Mouse (Mus musculus): Measurements from ENCODE around the gene Pitpnm1. TPM values are rescaled to one million over a fixed set of nuclear protein-coding genes. Genes with fewer than 3 reads are reported as not detected.

Pitpnm1 gene
- polyA plus RNA-seq, 1 experiment from 2014 or later: 13.1 TPM

DNA sequence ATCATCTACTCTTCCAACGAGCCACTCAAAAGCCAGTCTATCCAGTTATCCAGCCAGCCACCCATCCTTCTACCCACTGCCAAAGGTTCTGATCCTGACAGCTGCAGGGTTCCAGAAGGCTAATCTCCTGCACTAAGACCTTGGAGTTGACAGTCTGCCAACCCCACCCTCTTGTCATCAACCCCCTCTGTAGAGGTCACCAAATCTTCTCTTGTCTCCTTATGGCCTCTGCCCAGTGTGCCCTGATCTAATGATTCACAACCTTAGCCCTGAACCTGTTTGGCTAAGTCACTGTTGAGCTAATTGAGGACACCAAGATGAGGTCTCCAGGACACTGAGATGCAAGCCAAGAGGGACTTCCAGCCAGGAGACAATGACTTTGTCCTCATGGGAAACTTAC, 20.2 kb upstream of the Pitpnm1 start:
- 71% methylated on average over 1 of the region's 1 CpGs for WGBS
- ATAC-seq (ENCODE audit: insufficient read depth, low FRiP score, low TSS enrichment): no peak
- no peaks in the 10 kb centered on the region for H3K27me3 ChIP-seq (ENCODE audit: control insufficient read depth, insufficient read depth, low read length)
- H3K4me1 ChIP-seq (ENCODE audit: control insufficient read depth, insufficient read depth, low read length): no peaks in the 10 kb centered on the region
- DNase-seq (ENCODE audit: low spot score): no peak
- no peak overlapping the region for H3K27ac ChIP-seq (ENCODE audit: low read depth, low read length)
- H3K9ac ChIP-seq (ENCODE audit: low read length): no peak overlapping the region
- H3K4me2 ChIP-seq (ENCODE audit: low read depth): no peak overlapping the region
- H3K9me3 ChIP-seq (ENCODE audit: control insufficient read depth, low read length): no peaks in the 10 kb centered on the region
- no peaks in the 10 kb centered on the region for H3K36me3 ChIP-seq (ENCODE audit: control insufficient read depth, insufficient read depth, low read length)
- H3K4me3 ChIP-seq (ENCODE audit: low read depth, low read length): no peak overlapping the region

DNA sequence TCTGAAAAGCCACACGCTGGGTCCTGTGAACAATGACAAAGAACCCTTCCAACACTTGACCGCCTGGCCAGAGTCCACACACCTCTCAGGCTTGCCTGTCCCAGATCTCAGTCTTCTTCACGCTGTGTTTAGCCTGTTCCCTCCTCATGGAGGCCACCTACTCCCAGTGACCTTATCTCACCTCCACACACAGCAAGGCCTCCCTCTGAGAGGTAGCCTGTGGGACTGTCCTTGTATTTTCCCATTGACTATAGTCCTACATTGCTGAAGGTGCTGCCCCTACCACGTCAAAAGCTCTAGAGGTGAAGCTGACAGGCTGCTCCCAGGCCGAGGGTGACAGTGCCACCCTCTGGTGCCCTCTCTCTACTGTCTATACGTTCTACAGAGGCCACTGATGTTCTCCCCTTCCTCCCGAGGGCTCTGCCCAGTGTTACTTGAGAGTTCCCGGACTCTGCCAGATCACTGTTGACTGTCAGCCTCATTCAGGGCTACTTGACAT, 19.2 kb upstream of the Pitpnm1 start:
- Histone ChIP-seq H3K27me3 (ENCODE audit: control insufficient read depth, insufficient read depth, low read length) (no peaks in the 10 kb centered on the region), H3K36me3 (ENCODE audit: control insufficient read depth, insufficient read depth, low read length) (no peaks in the 10 kb centered on the region), H3K4me3 (ENCODE audit: low read depth, low read length) (no peak overlapping the region), H3K9me3 (ENCODE audit: control insufficient read depth, low read length) (no peaks in the 10 kb centered on the region), H3K9ac (ENCODE audit: low read length) (no peak overlapping the region), H3K4me2 (ENCODE audit: low read depth) (no peak overlapping the region), H3K4me1 (ENCODE audit: control insufficient read depth, insufficient read depth, low read length) (no peaks in the 10 kb centered on the region), H3K27ac (ENCODE audit: low read depth, low read length) (no peak overlapping the region)
- ATAC-seq (ENCODE audit: insufficient read depth, low FRiP score, low TSS enrichment): no peak
- DNase-seq (ENCODE audit: low spot score): no peak
- WGBS: 69% methylated on average over 8 of the region's 8 CpGs

DNA sequence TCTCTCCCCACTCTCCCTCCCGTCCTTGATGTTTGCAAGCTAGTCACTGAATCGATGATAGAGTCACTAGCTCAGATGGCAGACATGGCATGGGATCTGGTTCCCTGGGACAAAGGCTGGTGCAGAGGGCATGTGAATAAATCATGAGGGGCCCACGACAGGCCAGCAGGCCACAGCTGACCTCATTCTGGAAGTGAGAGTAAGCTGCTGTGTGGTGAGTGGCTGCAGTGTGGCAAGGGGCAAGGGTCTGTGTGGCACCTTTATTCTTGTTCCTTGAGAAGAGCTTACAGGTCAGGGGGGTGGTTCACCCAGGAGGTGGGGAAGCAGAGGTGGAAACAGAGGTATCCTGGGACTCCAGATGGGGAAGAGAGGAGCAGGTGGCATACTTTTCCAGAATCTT, 18.4 kb upstream of the Pitpnm1 start, which contains the start of gene Cabp2:
Cabp2 (plus strand) TSS at position 185 of the 400 bp plus-strand sequence.
- no peaks in the 10 kb centered on the region for H3K36me3 ChIP-seq (ENCODE audit: control insufficient read depth, insufficient read depth, low read length)
- no peaks in the 10 kb centered on the region for H3K9me3 ChIP-seq (ENCODE audit: control insufficient read depth, low read length)
- no peak within 1 kb of the TSS for H3K27ac ChIP-seq (ENCODE audit: low read depth, low read length)
- WGBS: 61% methylated on average over 3 of the region's 3 CpGs
- no peaks in the 10 kb centered on the region for H3K4me1 ChIP-seq (ENCODE audit: control insufficient read depth, insufficient read depth, low read length)
- H3K4me2 ChIP-seq (ENCODE audit: low read depth): no peak within 1 kb of the TSS
- DNase-seq (ENCODE audit: low spot score) (no peak), ATAC-seq (ENCODE audit: insufficient read depth, low FRiP score, low TSS enrichment) (no peak)
- no peaks in the 10 kb centered on the region for H3K27me3 ChIP-seq (ENCODE audit: control insufficient read depth, insufficient read depth, low read length)
- no peak within 1 kb of the TSS for H3K4me3 ChIP-seq (ENCODE audit: low read depth, low read length)
- no peak within 1 kb of the TSS for H3K9ac ChIP-seq (ENCODE audit: low read length)

DNA sequence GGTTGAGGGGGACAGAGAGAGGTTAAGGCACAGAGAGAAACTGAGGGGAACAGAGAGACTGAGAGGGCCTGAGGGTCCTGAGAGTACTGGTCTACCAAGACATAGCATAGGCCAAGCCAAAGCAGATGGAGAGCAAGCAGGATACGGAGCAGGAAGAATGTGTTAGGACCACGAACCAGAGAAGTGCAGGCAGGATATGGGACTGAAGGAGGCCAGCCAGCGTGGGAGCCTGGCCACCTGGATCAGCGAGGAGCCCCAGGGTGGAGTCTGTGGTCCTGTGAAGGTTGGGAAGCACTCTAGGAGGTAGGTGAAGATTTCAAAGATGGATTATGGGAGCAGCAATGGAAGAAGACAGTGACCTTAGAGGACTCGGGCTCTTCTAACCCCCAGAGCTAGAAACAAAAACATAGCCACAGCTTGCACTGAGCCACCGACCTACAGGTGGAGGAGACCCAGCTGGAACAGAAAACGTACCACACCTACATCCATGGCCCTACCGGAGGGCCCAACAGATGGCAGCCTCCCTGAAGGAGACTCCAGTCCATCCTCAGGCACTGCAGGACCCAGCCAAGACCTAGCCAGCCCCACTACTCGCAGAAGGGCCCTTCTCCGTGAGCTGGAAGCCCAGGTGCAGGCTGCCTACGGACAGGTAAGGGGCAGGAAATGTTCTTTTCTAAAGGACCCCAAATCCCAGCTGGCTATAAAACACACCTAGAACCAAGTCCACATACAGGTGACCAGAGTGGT, 17.4 kb upstream of the Pitpnm1 start:
- H3K4me3 ChIP-seq (ENCODE audit: low read depth, low read length): no peak overlapping the region
- H3K4me2 ChIP-seq (ENCODE audit: low read depth): no peak overlapping the region
- no peaks in the 10 kb centered on the region for H3K9me3 ChIP-seq (ENCODE audit: control insufficient read depth, low read length)
- no peaks in the 10 kb centered on the region for H3K4me1 ChIP-seq (ENCODE audit: control insufficient read depth, insufficient read depth, low read length)
- H3K27me3 ChIP-seq (ENCODE audit: control insufficient read depth, insufficient read depth, low read length): no peaks in the 10 kb centered on the region
- WGBS: 84% methylated on average over 11 of the region's 11 CpGs
- no peak for DNase-seq (ENCODE audit: low spot score)
- no peak overlapping the region for H3K27ac ChIP-seq (ENCODE audit: low read depth, low read length)
- no peak overlapping the region for H3K9ac ChIP-seq (ENCODE audit: low read length)
- ATAC-seq (ENCODE audit: insufficient read depth, low FRiP score, low TSS enrichment): no peak
- no peaks in the 10 kb centered on the region for H3K36me3 ChIP-seq (ENCODE audit: control insufficient read depth, insufficient read depth, low read length)

DNA sequence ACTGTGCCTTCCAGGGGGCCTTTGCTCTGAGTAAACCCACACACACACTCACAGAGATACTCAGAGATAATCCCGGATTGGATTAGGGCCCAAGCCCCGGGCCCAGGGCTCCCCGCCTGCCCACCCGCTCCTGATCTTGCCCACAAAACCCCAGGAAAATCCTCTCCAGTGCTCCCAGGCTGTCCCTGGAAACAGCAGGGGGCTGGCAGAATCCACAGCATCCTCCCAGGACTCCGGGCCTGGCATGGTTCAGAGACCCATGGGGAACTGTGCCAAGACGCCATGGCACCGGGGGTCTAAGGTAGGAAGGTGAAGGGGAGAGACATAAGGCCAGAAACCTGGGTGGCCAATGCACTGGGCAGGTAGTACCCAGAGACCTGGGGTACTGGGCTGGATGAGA, 16.5 kb upstream of the Pitpnm1 start:
- Histone ChIP-seq H3K4me2 (ENCODE audit: low read depth) (no peak overlapping the region), H3K27ac (ENCODE audit: low read depth, low read length) (no peak overlapping the region), H3K4me3 (ENCODE audit: low read depth, low read length) (no peak overlapping the region), H3K4me1 (ENCODE audit: control insufficient read depth, insufficient read depth, low read length) (no peaks in the 10 kb centered on the region), H3K9me3 (ENCODE audit: control insufficient read depth, low read length) (no peaks in the 10 kb centered on the region), H3K9ac (ENCODE audit: low read length) (no peak overlapping the region), H3K36me3 (ENCODE audit: control insufficient read depth, insufficient read depth, low read length) (no peaks in the 10 kb centered on the region), H3K27me3 (ENCODE audit: control insufficient read depth, insufficient read depth, low read length) (no peaks in the 10 kb centered on the region)
- DNase-seq (ENCODE audit: low spot score) (no peak), ATAC-seq (ENCODE audit: insufficient read depth, low FRiP score, low TSS enrichment) (no peak)
- 83% methylated on average over 7 of the region's 7 CpGs for WGBS

DNA sequence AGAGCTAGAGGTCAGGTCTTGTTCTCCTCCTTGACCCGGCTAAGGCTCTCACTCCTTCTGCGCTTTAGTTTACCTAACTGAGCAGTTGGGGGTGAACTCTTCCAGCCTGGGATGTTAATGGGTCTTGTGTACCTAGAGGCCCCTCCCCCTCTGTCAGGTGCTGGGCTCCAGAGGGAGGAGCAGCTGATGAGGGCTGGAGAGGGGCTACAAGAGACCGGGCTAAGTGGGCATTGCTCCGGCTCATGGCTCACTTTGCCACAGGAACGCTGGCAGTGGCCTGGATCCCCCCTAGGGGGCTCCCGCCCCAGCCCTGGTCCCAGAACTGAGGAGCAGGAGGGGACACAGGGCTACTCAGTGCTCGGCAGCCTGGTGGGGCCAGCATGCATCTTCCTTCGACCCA, 16.0 kb upstream of the Pitpnm1 start:
- Histone ChIP-seq H3K4me3 (ENCODE audit: low read depth, low read length) (no peak overlapping the region), H3K9ac (ENCODE audit: low read length) (no peak overlapping the region), H3K36me3 (ENCODE audit: control insufficient read depth, insufficient read depth, low read length) (no peaks in the 10 kb centered on the region), H3K9me3 (ENCODE audit: control insufficient read depth, low read length) (no peaks in the 10 kb centered on the region), H3K27me3 (ENCODE audit: control insufficient read depth, insufficient read depth, low read length) (no peaks in the 10 kb centered on the region), H3K4me2 (ENCODE audit: low read depth) (no peak overlapping the region), H3K4me1 (ENCODE audit: control insufficient read depth, insufficient read depth, low read length) (no peaks in the 10 kb centered on the region), H3K27ac (ENCODE audit: low read depth, low read length) (no peak overlapping the region)
- WGBS: 38% methylated on average over 8 of the region's 8 CpGs
- ATAC-seq (ENCODE audit: insufficient read depth, low FRiP score, low TSS enrichment): no peak
- no peak for DNase-seq (ENCODE audit: low spot score)

DNA sequence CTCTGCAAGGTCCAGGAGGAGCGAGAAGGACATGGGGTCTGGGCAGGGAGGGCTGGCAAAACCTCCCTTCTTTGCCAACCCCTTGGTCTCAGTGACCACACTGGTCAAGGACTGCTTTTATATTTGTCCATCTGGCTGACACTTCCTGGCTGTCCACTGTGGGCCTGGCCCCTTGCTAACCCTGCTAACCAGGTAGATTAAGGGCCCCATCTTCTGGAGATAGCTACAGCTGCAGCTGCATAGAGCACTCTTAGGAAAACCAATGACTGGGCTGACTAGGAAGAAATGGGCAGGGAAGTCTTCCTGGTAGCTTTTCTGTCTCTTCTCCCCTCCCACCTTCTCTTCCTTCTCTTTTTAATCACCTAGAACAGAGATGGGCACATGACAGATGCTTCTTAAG, 14.8 kb upstream of the Pitpnm1 start:
- H3K27me3 ChIP-seq (ENCODE audit: control insufficient read depth, insufficient read depth, low read length): no peaks in the 10 kb centered on the region
- ATAC-seq (ENCODE audit: insufficient read depth, low FRiP score, low TSS enrichment): no peak
- no peak overlapping the region for H3K4me2 ChIP-seq (ENCODE audit: low read depth)
- no peaks in the 10 kb centered on the region for H3K9me3 ChIP-seq (ENCODE audit: control insufficient read depth, low read length)
- WGBS: 77% methylated on average over 1 of the region's 1 CpGs
- H3K36me3 ChIP-seq (ENCODE audit: control insufficient read depth, insufficient read depth, low read length): no peaks in the 10 kb centered on the region
- no peak overlapping the region for H3K4me3 ChIP-seq (ENCODE audit: low read depth, low read length)
- H3K4me1 ChIP-seq (ENCODE audit: control insufficient read depth, insufficient read depth, low read length): no peaks in the 10 kb centered on the region
- no peak overlapping the region for H3K27ac ChIP-seq (ENCODE audit: low read depth, low read length)
- H3K9ac ChIP-seq (ENCODE audit: low read length): no peak overlapping the region
- no peak for DNase-seq (ENCODE audit: low spot score)

DNA sequence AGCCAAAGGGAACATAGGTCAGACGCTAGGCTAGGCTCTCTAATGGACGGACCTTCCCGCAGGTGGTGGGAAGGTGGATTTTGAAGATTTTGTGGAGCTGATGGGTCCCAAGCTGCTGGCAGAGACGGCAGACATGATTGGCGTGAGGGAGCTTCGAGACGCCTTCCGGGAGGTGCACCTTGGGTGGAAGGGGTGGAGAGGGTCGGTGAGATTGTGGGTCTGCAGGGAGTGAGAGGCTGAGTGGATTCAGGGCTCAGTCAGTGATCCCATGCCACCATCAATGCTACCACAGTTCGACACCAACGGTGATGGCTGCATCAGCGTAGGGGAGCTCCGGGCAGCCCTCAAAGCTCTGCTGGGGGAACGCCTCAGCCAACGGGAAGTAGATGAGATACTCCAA, 13.6 kb upstream of the Pitpnm1 start:
- H3K27me3 ChIP-seq (ENCODE audit: control insufficient read depth, insufficient read depth, low read length): no peaks in the 10 kb centered on the region
- H3K36me3 ChIP-seq (ENCODE audit: control insufficient read depth, insufficient read depth, low read length): no peaks in the 10 kb centered on the region
- H3K4me2 ChIP-seq (ENCODE audit: low read depth): no peak overlapping the region
- no peak overlapping the region for H3K27ac ChIP-seq (ENCODE audit: low read depth, low read length)
- H3K4me3 ChIP-seq (ENCODE audit: low read depth, low read length): no peak overlapping the region
- WGBS: 93% methylated on average over 15 of the region's 15 CpGs
- H3K9ac ChIP-seq (ENCODE audit: low read length): no peak overlapping the region
- ATAC-seq (ENCODE audit: insufficient read depth, low FRiP score, low TSS enrichment): no peak
- no peak for DNase-seq (ENCODE audit: low spot score)
- no peaks in the 10 kb centered on the region for H3K4me1 ChIP-seq (ENCODE audit: control insufficient read depth, insufficient read depth, low read length)
- H3K9me3 ChIP-seq (ENCODE audit: control insufficient read depth, low read length): no peaks in the 10 kb centered on the region

DNA sequence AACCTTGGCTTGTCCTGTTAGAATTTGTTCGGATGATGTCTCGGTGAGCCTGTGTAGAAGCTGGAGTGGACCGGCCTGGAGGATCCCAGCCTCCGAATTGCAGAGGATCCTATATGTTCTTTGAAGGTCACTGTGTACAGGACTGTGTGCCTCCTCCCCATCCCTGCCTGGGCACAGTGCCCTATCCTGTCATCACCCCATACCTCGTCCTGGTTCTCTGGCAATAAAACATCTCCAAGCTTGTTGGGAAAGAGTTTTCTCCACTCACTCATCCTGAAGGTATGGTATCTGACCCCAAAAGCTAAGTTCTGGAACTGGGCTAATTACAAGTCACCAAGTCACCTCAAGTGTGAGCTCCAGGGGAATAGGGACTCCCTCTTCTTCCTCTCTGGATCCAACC, 12.7 kb upstream of the Pitpnm1 start:
- no peak for DNase-seq (ENCODE audit: low spot score)
- WGBS: 88% methylated on average over 5 of the region's 5 CpGs
- H3K36me3 ChIP-seq (ENCODE audit: control insufficient read depth, insufficient read depth, low read length): no peaks in the 10 kb centered on the region
- no peaks in the 10 kb centered on the region for H3K4me1 ChIP-seq (ENCODE audit: control insufficient read depth, insufficient read depth, low read length)
- no peak overlapping the region for H3K4me2 ChIP-seq (ENCODE audit: low read depth)
- no peaks in the 10 kb centered on the region for H3K9me3 ChIP-seq (ENCODE audit: control insufficient read depth, low read length)
- no peak overlapping the region for H3K27ac ChIP-seq (ENCODE audit: low read depth, low read length)
- no peak for ATAC-seq (ENCODE audit: insufficient read depth, low FRiP score, low TSS enrichment)
- no peak overlapping the region for H3K4me3 ChIP-seq (ENCODE audit: low read depth, low read length)
- no peaks in the 10 kb centered on the region for H3K27me3 ChIP-seq (ENCODE audit: control insufficient read depth, insufficient read depth, low read length)
- no peak overlapping the region for H3K9ac ChIP-seq (ENCODE audit: low read length)
